ENCODE assay signal across 8 mouse cellular contexts in genomic region chr14:101729237-101729971, GRCm38 (mm10). TPM values are rescaled to one million over a fixed set of nuclear protein-coding genes. Genes with fewer than 3 reads are reported as not detected.
DNase-seq lines count a peak whose midpoint lies in the region; ATAC-seq and TF ChIP-seq lines count a peak whose summit lies in the region.

TSS of gene Gm9922 (minus strand) at chr14:101729814.
TSS of gene Lmo7 (plus strand) at chr14:101729957.

- peaks cover 23% of the 10 kb centered on the region for H3K4me1 ChIP-seq in E14TG2a.4 (replicated peaks; ENCODE audit: low read depth, low read length)
- H3K4me1 ChIP-seq in bone marrow macrophage, adult 2 months (ENCODE audit: control insufficient read depth, insufficient read depth, low read length) = no peaks in the 10 kb centered on the region
- H3K4me1 ChIP-seq in forebrain, embryonic 13.5 days = peaks cover 14% of the 10 kb centered on the region
- peaks cover 9% of the 10 kb centered on the region; the same call in 1 of the 2 replicates for H3K4me1 ChIP-seq in lung, embryonic 16.5 days (replicated peaks; ENCODE audit: control insufficient read depth, insufficient read depth, low read length)

- H3K9me3 ChIP-seq in E14TG2a.4 (ENCODE audit: low read length) = no peaks in the 10 kb centered on the region
- no peaks in the 10 kb centered on the region for H3K9me3 ChIP-seq in forebrain, embryonic 13.5 days (replicated peaks)
- H3K9me3 ChIP-seq in lung, embryonic 16.5 days (ENCODE audit: control insufficient read depth, low read length) = no peaks in the 10 kb centered on the region

- H3K27ac ChIP-seq in bone marrow macrophage, adult 2 months (ENCODE audit: insufficient read depth, low read depth, low read length) = no peak within 1 kb of the TSS
- no peak within 1 kb of the TSS for H3K27ac ChIP-seq in forebrain, embryonic 13.5 days
- peak within 1 kb of the TSS; percentile 49 for H3K27ac ChIP-seq in lung, embryonic 16.5 days (ENCODE audit: low read length)

- under 1% methylated on average over 42 of the region's 51 CpGs for WGBS in forebrain, embryonic 13.5 days
- WGBS in lung, embryonic 16.5 days = under 1% methylated on average over 51 of the region's 51 CpGs

- peaks cover 35% of the 10 kb centered on the region for H3K27me3 ChIP-seq in E14TG2a.4 (ENCODE audit: insufficient read depth, low read length)
- H3K27me3 ChIP-seq in forebrain, embryonic 13.5 days = peaks cover 47% of the 10 kb centered on the region
- peaks cover 8% of the 10 kb centered on the region; the same call in 1 of the 2 replicates for H3K27me3 ChIP-seq in lung, embryonic 16.5 days (ENCODE audit: control insufficient read depth, insufficient read depth, low read depth, low read length)

- H3K4me3 ChIP-seq in E14TG2a.4 (replicated peaks; ENCODE audit: low read length) = peak within 1 kb of the TSS; percentile 88
- H3K4me3 ChIP-seq in bone marrow macrophage, adult 2 months (ENCODE audit: insufficient read depth, low read length) = peak within 1 kb of the TSS; percentile 65
- peak within 1 kb of the TSS; percentile 65 for H3K4me3 ChIP-seq in forebrain, embryonic 13.5 days
- peak within 1 kb of the TSS; percentile 76 for H3K4me3 ChIP-seq in lung, embryonic 16.5 days (ENCODE audit: low read length)

- no peaks in the 10 kb centered on the region for H3K36me3 ChIP-seq in E14TG2a.4 (ENCODE audit: insufficient read depth, low read length)
- H3K36me3 ChIP-seq in forebrain, embryonic 13.5 days (ENCODE audit: poor library complexity, severe bottlenecking) = no peaks in the 10 kb centered on the region
- H3K36me3 ChIP-seq in lung, embryonic 16.5 days (ENCODE audit: control insufficient read depth, insufficient read depth, low read length) = no peaks in the 10 kb centered on the region

- DNase-seq in heart, postnatal 10 days = peak; percentile 75
- peak; percentile 92 to 93 for DNase-seq in kidney, postnatal 36 days
- peak; percentile 37 for DNase-seq in ovary, postnatal 10 days (ENCODE audit: low spot score)
- DNase-seq in urinary bladder, postnatal 10 days (ENCODE audit: low spot score) = peak; percentile 19

- H3K4me2 ChIP-seq in forebrain, embryonic 13.5 days = peak within 1 kb of the TSS; percentile 99
- peak within 1 kb of the TSS; percentile 98 for H3K4me2 ChIP-seq in lung, embryonic 16.5 days (ENCODE audit: low read depth, low read length)

- peak; percentile 82 for ATAC-seq in forebrain, embryonic 13.5 days
- ATAC-seq in lung, embryonic 16.5 days (ENCODE audit: low read depth) = peak; percentile 95

- peak within 1 kb of the TSS; percentile 68 for H3K9ac ChIP-seq in forebrain, embryonic 13.5 days
- H3K9ac ChIP-seq in lung, embryonic 16.5 days (ENCODE audit: low read length) = peak within 1 kb of the TSS; percentile 79

- TF ChIP-seq POLR2A in bone marrow macrophage, adult 2 months (IDR thresholded peaks at IDR 0.05; ENCODE audit: borderline replicate concordance, low read depth, low read length) = no peak

- no peak for TF ChIP-seq CTCF in E14TG2a.4 (conservative IDR thresholded peaks at IDR 0.05; ENCODE audit: low read length)
- no peak for TF ChIP-seq CTCF in bone marrow macrophage, adult 2 months (IDR thresholded peaks at IDR 0.05; ENCODE audit: low read depth, low read length)

- intact Hi-C loops in heart, postnatal 10 days (cut with DNase I) = no loop called here

RNA-seq across cellular contexts. Expression of gene Gm9922, which starts in this region (rescaled TPM):
- polyA plus RNA-seq in bone marrow macrophage, adult 2 months (2012; ENCODE audit: insufficient read depth, insufficient read length, missing spikeins) = not detected in 2 replicates
- polyA plus RNA-seq in forebrain, embryonic 13.5 days (2015; fragmentation: Nextera tagmentation; extraction: Ambion mirVana) = not detected in 2 replicates
- 1 to 10 TPM in 1 of 2 experiments, under 1 TPM in 1; 0.93 to 1.2 TPM for total RNA-seq in heart, postnatal 10 days (2021)
- 0.96 and 2.3 TPM in 2 replicates for polyA plus RNA-seq in lung, embryonic 16.5 days (2015; fragmentation: Nextera tagmentation; extraction: Ambion mirVana)

RNA-seq across cellular contexts. Expression of gene Lmo7, which starts in this region (rescaled TPM):
- 0.28 TPM in 1 of 2 replicates, not detected in the other for polyA plus RNA-seq in bone marrow macrophage, adult 2 months (2012; ENCODE audit: insufficient read depth, insufficient read length, missing spikeins)
- polyA plus RNA-seq in forebrain, embryonic 13.5 days (2015; fragmentation: Nextera tagmentation; extraction: Ambion mirVana) = 2.1 TPM in 2 replicates
- total RNA-seq in heart, postnatal 10 days (2021) = 100 to 1,000 TPM; 395 to 436 TPM
- 46.4 and 52.7 TPM in 2 replicates for polyA plus RNA-seq in lung, embryonic 16.5 days (2015; fragmentation: Nextera tagmentation; extraction: Ambion mirVana)

Comparison
In these comparisons a context has a peak if more than half of its experiments do, and no peak if none do; other contexts are left out.
1. RNA of gene Lmo7 (polyA plus RNA-seq): 46.4 to 52.7 TPM in lung, embryonic 16.5 days; 2.1 TPM in forebrain, embryonic 13.5 days and 0.28 TPM in bone marrow macrophage, adult 2 months; every median in the first group is over 10 times any median in the second.
2. DNase-seq: peak in every context shown above with its lines; median percentile 92 in kidney, postnatal 36 days; 75 in heart, postnatal 10 days; 37 in ovary, postnatal 10 days; 19 in urinary bladder, postnatal 10 days.
3. Peak in every context shown above with its lines, with median percentiles within 50 percentile points of each other: H3K4me3 ChIP-seq.